Mouse (Mus musculus) limb, embryonic 14.5 days (tissue): ENCODE measurements at regions not wholly inside any gene's neighbourhood (a gene's known extent, or its start where the extent isn't known, plus 50 kb on each side); places are given as distances from the start of the nearest gene placed in this dataset.

Experiments used
- ATAC-seq: fragments of 200-750 bp; cut with Nextera tagmentation; 2 replicates; pipeline ENCODE4 v1.8.0; 2017; ENCODE audit warnings: low read depth, moderate number of reproducible peaks, moderate TSS enrichment; ENCODE audit not compliant: low FRiP score
- DNase-seq: peaks from one replicate; pipeline ENCODE4 v3.0.0-alpha.2; 2015; ENCODE audit warnings: low spot score
- H3K27ac ChIP-seq: fragments of 300-500 bp; sonication (generic); replicated peaks from 2 replicates; pipeline ENCODE4 v1.5.1; 2014; ENCODE audit warnings: low read depth, mild to moderate bottlenecking, low read length, moderate library complexity, mixed read lengths
- H3K27me3 ChIP-seq: fragments of 300-500 bp; sonication (generic); 2 replicates; pipeline ENCODE4 v1.6.1; 2014; ENCODE audit warnings: low read length, mixed read lengths; ENCODE audit not compliant: control insufficient read depth, insufficient read depth
- H3K36me3 ChIP-seq: fragments of 300-500 bp; sonication (generic); 2 replicates; pipeline ENCODE4 v1.6.1; 2014; ENCODE audit warnings: mild to moderate bottlenecking, low read length, moderate library complexity, mixed read lengths; ENCODE audit not compliant: control insufficient read depth, insufficient read depth
- H3K4me1 ChIP-seq: fragments of 300-500 bp; sonication (generic); 2 replicates; pipeline ENCODE4 v1.6.1; 2014; ENCODE audit warnings: antibody characterized with exemption, low read length, mixed read lengths; ENCODE audit not compliant: control insufficient read depth, insufficient read depth
- H3K4me2 ChIP-seq: fragments of 300-500 bp; sonication (generic); replicated peaks from 2 replicates; pipeline ENCODE4 v1.6.1; 2014; ENCODE audit warnings: low read depth, mild to moderate bottlenecking, low read length, moderate library complexity; ENCODE audit not compliant: severe bottlenecking
- H3K4me3 ChIP-seq: fragments of 300-500 bp; sonication (generic); replicated peaks from 2 replicates; pipeline ENCODE4 v1.5.1; 2014; ENCODE audit warnings: low read length
- H3K9ac ChIP-seq: fragments of 300-500 bp; sonication (generic); 2 replicates; pipeline ENCODE4 v1.6.1; 2014; ENCODE audit warnings: mild to moderate bottlenecking, low read depth, low read length, moderate library complexity; ENCODE audit not compliant: severe bottlenecking
- H3K9me3 ChIP-seq: fragments of 300-500 bp; sonication (generic); 2 replicates; pipeline ENCODE4 v1.6.1; 2016; ENCODE audit warnings: low read length; ENCODE audit not compliant: control insufficient read depth
- POLR2A ChIP-seq: fragments of 200-500 bp; IDR thresholded peaks from 2 replicates; pipeline ENCODE4 v1.8.0; 2012; ENCODE audit warnings: inconsistent platforms, mild to moderate bottlenecking, moderate library complexity, borderline replicate concordance; ENCODE audit not compliant: insufficient read depth, insufficient read length; ENCODE audit errors: extremely low read depth
- WGBS: fragments of 180-500 bp; shearing (Covaris S2); extraction: QIAGEN DNeasy Blood & Tissue Kit; methylation state at CpG from one replicate; pipeline ENCODE4 v1.1.7; 2014; 5-methylcytosine and 5-hydroxymethylcytosine counted together

- no peak overlapping the region for H3K27ac ChIP-seq
- H3K9me3 ChIP-seq = no peaks in the 10 kb centered on the region
- no peak overlapping the region for H3K9ac ChIP-seq
- H3K27me3 ChIP-seq = 0 out of 2 replicates have a peak, but pooled peaks cover 7% of the 10 kb centered on the region
- H3K4me2 ChIP-seq = no peak overlapping the region
- peaks cover 24% of the 10 kb centered on the region for H3K4me1 ChIP-seq
- WGBS = 89% methylated on average over 4 of the region's 4 CpGs
- ATAC-seq (no peak), DNase-seq (no peak)
- no peaks in the 10 kb centered on the region for H3K36me3 ChIP-seq
- no peak overlapping the region for H3K4me3 ChIP-seq
- TF ChIP-seq POLR2A = no peak
Observed at GRCm38 (mm10) chr13:44206448-44206847, 421.9 kb downstream of the Cd83 start.

- 56% methylated on average over 11 of the region's 11 CpGs for WGBS
- Histone ChIP-seq H3K27me3 (0 out of 2 replicates have a peak, but pooled peaks cover 7% of the 10 kb centered on the region), H3K4me1 (peaks cover 24% of the 10 kb centered on the region), H3K9me3 (no peaks in the 10 kb centered on the region), H3K36me3 (no peaks in the 10 kb centered on the region), H3K4me2 (no peak overlapping the region), H3K9ac (no peak overlapping the region), H3K4me3 (no peak overlapping the region), H3K27ac (no peak overlapping the region)
- ATAC-seq (no peak), DNase-seq (no peak)
- TF ChIP-seq POLR2A = no peak
Observed at GRCm38 (mm10) chr13:44207400-44208005, 422.9 kb downstream of the Cd83 start.

DNA sequence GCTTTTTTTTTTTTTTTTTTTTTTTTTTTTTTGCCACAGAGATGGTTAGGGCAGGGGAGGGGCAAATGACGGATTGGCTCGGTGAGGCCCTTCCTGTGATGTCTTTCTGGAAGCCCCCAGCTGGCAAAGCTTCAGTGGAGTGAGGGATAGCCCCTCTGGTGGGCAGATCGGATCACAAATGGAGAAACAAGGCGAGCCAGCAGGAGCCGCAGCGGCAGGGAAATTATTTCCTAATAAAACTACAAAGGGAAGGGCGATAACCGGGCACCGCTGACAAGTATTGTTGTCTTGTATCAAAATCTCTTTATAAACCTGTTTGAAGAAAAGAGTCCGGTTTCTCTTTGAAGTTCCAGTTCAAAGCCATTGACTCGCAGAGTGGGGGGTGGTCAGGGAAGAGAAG, 424.5 kb downstream of the Cd83 start:
- no peak overlapping the region for H3K9ac ChIP-seq
- no peaks in the 10 kb centered on the region for H3K36me3 ChIP-seq
- DNase-seq (peak; percentile 43), ATAC-seq (no peak)
- 11% methylated on average over 11 of the region's 11 CpGs for WGBS
- H3K9me3 ChIP-seq = no peaks in the 10 kb centered on the region
- TF ChIP-seq POLR2A = no peak
- no peak overlapping the region for H3K4me3 ChIP-seq
- H3K4me2 ChIP-seq = 0 out of 2 replicates have a peak overlapping the region, but pooled peaks have one; percentile 18
- no peak overlapping the region for H3K27ac ChIP-seq
- 0 out of 2 replicates have a peak, but pooled peaks cover 7% of the 10 kb centered on the region for H3K27me3 ChIP-seq
- peaks cover 24% of the 10 kb centered on the region for H3K4me1 ChIP-seq

DNA sequence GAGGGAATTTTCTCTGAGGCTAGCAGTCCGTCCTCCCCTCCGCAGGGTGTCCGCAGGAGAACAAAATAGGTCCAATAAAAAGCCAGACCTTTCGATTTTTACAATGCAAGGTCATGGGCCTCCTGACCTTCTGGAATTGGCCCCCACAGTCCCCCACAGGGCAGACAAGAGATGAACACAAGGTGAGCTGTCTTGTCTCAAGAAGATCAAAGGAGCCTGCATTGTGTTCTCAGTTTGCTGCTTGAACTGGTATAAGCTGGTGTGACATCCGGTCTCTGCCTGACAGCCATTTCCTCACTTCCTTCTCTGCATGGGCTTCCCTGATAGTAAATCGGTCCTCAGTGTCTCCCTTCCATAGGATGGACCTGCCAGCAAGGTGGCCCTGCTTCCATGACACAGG, 425.5 kb downstream of the Cd83 start:
- ATAC-seq (no peak), DNase-seq (no peak)
- 26% methylated on average over 6 of the region's 6 CpGs for WGBS
- H3K4me1 ChIP-seq = peaks cover 24% of the 10 kb centered on the region
- H3K9ac ChIP-seq = no peak overlapping the region
- H3K27me3 ChIP-seq = 0 out of 2 replicates have a peak, but pooled peaks cover 7% of the 10 kb centered on the region
- no peak overlapping the region for H3K4me2 ChIP-seq
- H3K36me3 ChIP-seq = no peaks in the 10 kb centered on the region
- H3K9me3 ChIP-seq = no peaks in the 10 kb centered on the region
- H3K27ac ChIP-seq = no peak overlapping the region
- no peak for TF ChIP-seq POLR2A
- no peak overlapping the region for H3K4me3 ChIP-seq

- H3K36me3 ChIP-seq = no peaks in the 10 kb centered on the region
- H3K9me3 ChIP-seq = no peaks in the 10 kb centered on the region
- ATAC-seq (no peak), DNase-seq (no peak)
- H3K4me1 ChIP-seq = peaks cover 18% of the 10 kb centered on the region
- 80% methylated on average over 4 of the region's 4 CpGs for WGBS
- H3K4me2 ChIP-seq = no peak overlapping the region
- TF ChIP-seq POLR2A = no peak
- no peak overlapping the region for H3K4me3 ChIP-seq
- 0 out of 2 replicates have a peak, but pooled peaks cover 7% of the 10 kb centered on the region for H3K27me3 ChIP-seq
- no peak overlapping the region for H3K9ac ChIP-seq
- no peak overlapping the region for H3K27ac ChIP-seq
Observed at GRCm38 (mm10) chr13:44212356-44212755, 427.8 kb downstream of the Cd83 start.
